Mouse (Mus musculus): Measurements from ENCODE around the gene Il1rapl1. TPM values are rescaled to one million over a fixed set of nuclear protein-coding genes. Genes with fewer than 3 reads are reported as not detected.

The Il1rapl1 gene
- not detected in 2 replicates for polyA plus RNA-seq (2012; ENCODE audit: insufficient read depth, insufficient read length, missing spikeins)

- Histone ChIP-seq H3K27ac (replicated peaks; ENCODE audit: low read depth, low read length) (no peak within 1 kb of the TSS), H3K4me3 (ENCODE audit: insufficient read depth, low read depth, low read length) (peak within 1 kb of the TSS; percentile 22; the same call in 1 of the 2 replicates), H3K4me1 (ENCODE audit: control insufficient read depth, insufficient read depth, insufficient read length, low read length) (no peaks in the 10 kb centered on the region)
Observed at GRCm38 (mm10) chrX:88115609-88116073, at the start of gene Il1rapl1. Gene Il1rapl1 (minus strand): TSS chrX:88115645.

GRCm38 (mm10) chrX:88158037-88158436, 42.6 kb upstream of the Il1rapl1 start:
- Histone ChIP-seq H3K27ac (replicated peaks; ENCODE audit: low read depth, low read length) (no peak overlapping the region), H3K4me1 (ENCODE audit: control insufficient read depth, insufficient read depth, insufficient read length, low read length) (no peaks in the 10 kb centered on the region), H3K4me3 (ENCODE audit: insufficient read depth, low read depth, low read length) (no peak overlapping the region)

GRCm38 (mm10) chrX:88125612-88126011, 10.2 kb upstream of the Il1rapl1 start:
- no peak overlapping the region for H3K27ac ChIP-seq (replicated peaks; ENCODE audit: low read depth, low read length)
- H3K4me3 ChIP-seq (ENCODE audit: insufficient read depth, low read depth, low read length), result no peak overlapping the region
- H3K4me1 ChIP-seq (ENCODE audit: control insufficient read depth, insufficient read depth, insufficient read length, low read length), result no peaks in the 10 kb centered on the region

GRCm38 (mm10) chrX:88120070-88120469, 4.6 kb upstream of the Il1rapl1 start:
- Histone ChIP-seq H3K4me3 (ENCODE audit: insufficient read depth, low read depth, low read length) (no peak overlapping the region), H3K27ac (replicated peaks; ENCODE audit: low read depth, low read length) (no peak overlapping the region), H3K4me1 (ENCODE audit: control insufficient read depth, insufficient read depth, insufficient read length, low read length) (no peaks in the 10 kb centered on the region)

GRCm38 (mm10) chrX:88117858-88118257, 2.4 kb upstream of the Il1rapl1 start:
- Histone ChIP-seq H3K4me1 (ENCODE audit: control insufficient read depth, insufficient read depth, insufficient read length, low read length) (no peaks in the 10 kb centered on the region), H3K27ac (replicated peaks; ENCODE audit: low read depth, low read length) (no peak overlapping the region), H3K4me3 (ENCODE audit: insufficient read depth, low read depth, low read length) (no peak overlapping the region)

GRCm38 (mm10) chrX:88116326-88116725, 881 bp upstream of the Il1rapl1 start:
- Histone ChIP-seq H3K4me1 (ENCODE audit: control insufficient read depth, insufficient read depth, insufficient read length, low read length) (no peaks in the 10 kb centered on the region), H3K4me3 (ENCODE audit: insufficient read depth, low read depth, low read length) (no peak overlapping the region)

GRCm38 (mm10) chrX:88113561-88113960, 1.9 kb downstream of the Il1rapl1 start:
- Histone ChIP-seq H3K4me3 (ENCODE audit: insufficient read depth, low read depth, low read length) (no peak overlapping the region), H3K27ac (replicated peaks; ENCODE audit: low read depth, low read length) (no peak overlapping the region), H3K4me1 (ENCODE audit: control insufficient read depth, insufficient read depth, insufficient read length, low read length) (no peaks in the 10 kb centered on the region)

More at GRCm38 (mm10) chrX:88116326-88116725, 881 bp upstream of the Il1rapl1 start:
- H3K27ac ChIP-seq (replicated peaks; ENCODE audit: low read depth, low read length), result no peak overlapping the region

GRCm38 (mm10) chrX:88112254-88112653, 3.2 kb downstream of the Il1rapl1 start:
- no peak overlapping the region for H3K4me3 ChIP-seq (ENCODE audit: insufficient read depth, low read depth, low read length)
- H3K4me1 ChIP-seq (ENCODE audit: control insufficient read depth, insufficient read depth, insufficient read length, low read length), result no peaks in the 10 kb centered on the region
- H3K27ac ChIP-seq (replicated peaks; ENCODE audit: low read depth, low read length), result no peak overlapping the region

- Histone ChIP-seq H3K27ac (replicated peaks; ENCODE audit: low read depth, low read length) (no peak overlapping the region), H3K4me3 (ENCODE audit: insufficient read depth, low read depth, low read length) (no peak overlapping the region), H3K4me1 (ENCODE audit: control insufficient read depth, insufficient read depth, insufficient read length, low read length) (no peaks in the 10 kb centered on the region)
Observed at GRCm38 (mm10) chrX:88109733-88110132, 5.7 kb downstream of the Il1rapl1 start.

GRCm38 (mm10) chrX:88093936-88094569, 21.4 kb downstream of the Il1rapl1 start:
- Histone ChIP-seq H3K4me3 (ENCODE audit: insufficient read depth, low read depth, low read length) (no peak overlapping the region), H3K27ac (replicated peaks; ENCODE audit: low read depth, low read length) (no peak overlapping the region), H3K4me1 (ENCODE audit: control insufficient read depth, insufficient read depth, insufficient read length, low read length) (no peaks in the 10 kb centered on the region)

GRCm38 (mm10) chrX:88089873-88090272, 25.6 kb downstream of the Il1rapl1 start:
- Histone ChIP-seq H3K27ac (replicated peaks; ENCODE audit: low read depth, low read length) (no peak overlapping the region), H3K4me3 (ENCODE audit: insufficient read depth, low read depth, low read length) (no peak overlapping the region), H3K4me1 (ENCODE audit: control insufficient read depth, insufficient read depth, insufficient read length, low read length) (no peaks in the 10 kb centered on the region)

- Histone ChIP-seq H3K4me3 (ENCODE audit: insufficient read depth, low read depth, low read length) (no peak overlapping the region), H3K27ac (replicated peaks; ENCODE audit: low read depth, low read length) (no peak overlapping the region), H3K4me1 (ENCODE audit: control insufficient read depth, insufficient read depth, insufficient read length, low read length) (no peaks in the 10 kb centered on the region)
Observed at GRCm38 (mm10) chrX:88072741-88073419, 42.6 kb downstream of the Il1rapl1 start.

GRCm38 (mm10) chrX:88070368-88070767, 45.1 kb downstream of the Il1rapl1 start:
- Histone ChIP-seq H3K4me3 (ENCODE audit: insufficient read depth, low read depth, low read length) (no peak overlapping the region), H3K27ac (replicated peaks; ENCODE audit: low read depth, low read length) (no peak overlapping the region), H3K4me1 (ENCODE audit: control insufficient read depth, insufficient read depth, insufficient read length, low read length) (no peaks in the 10 kb centered on the region)

- no peak overlapping the region for H3K4me3 ChIP-seq (ENCODE audit: insufficient read depth, low read depth, low read length)
- H3K27ac ChIP-seq (replicated peaks; ENCODE audit: low read depth, low read length), result no peak overlapping the region
- H3K4me1 ChIP-seq (ENCODE audit: control insufficient read depth, insufficient read depth, insufficient read length, low read length), result no peaks in the 10 kb centered on the region
Observed at GRCm38 (mm10) chrX:88043556-88043955, 71.9 kb downstream of the Il1rapl1 start.

GRCm38 (mm10) chrX:88038984-88039383, 76.5 kb downstream of the Il1rapl1 start:
- Histone ChIP-seq H3K4me3 (ENCODE audit: insufficient read depth, low read depth, low read length) (no peak overlapping the region), H3K4me1 (ENCODE audit: control insufficient read depth, insufficient read depth, insufficient read length, low read length) (no peaks in the 10 kb centered on the region), H3K27ac (replicated peaks; ENCODE audit: low read depth, low read length) (no peak overlapping the region)

- Histone ChIP-seq H3K4me1 (ENCODE audit: control insufficient read depth, insufficient read depth, insufficient read length, low read length) (no peaks in the 10 kb centered on the region), H3K4me3 (ENCODE audit: insufficient read depth, low read depth, low read length) (no peak overlapping the region), H3K27ac (replicated peaks; ENCODE audit: low read depth, low read length) (no peak overlapping the region)
Observed at GRCm38 (mm10) chrX:87897172-87897571, 218.3 kb downstream of the Il1rapl1 start.

Measured in brown adipose tissue, adult 24 weeks (tissue).